Mouse (Mus musculus) urinary bladder, postnatal 10 days (tissue): ENCODE measurements around the gene Mblac2.

Experiments
- DNase-seq: peaks from one replicate; pipeline ENCODE4 v3.0.0; 2022; ENCODE audit warnings: low spot score

The Mblac2 gene

GRCm38 (mm10) chr13:81740898-81741297, 29.8 kb downstream of the Mblac2 start:
- DNase-seq, result no peak

GRCm38 (mm10) chr13:81743391-81744091, 32.4 kb downstream of the Mblac2 start:
- no peak for DNase-seq

- no peak for DNase-seq
Observed at GRCm38 (mm10) chr13:81744092-81744396, 32.9 kb downstream of the Mblac2 start.

- no peak for DNase-seq
Observed at GRCm38 (mm10) chr13:81754878-81755277, 43.7 kb downstream of the Mblac2 start.

GRCm38 (mm10) chr13:81755324-81755723, 44.2 kb downstream of the Mblac2 start:
- no peak for DNase-seq

GRCm38 (mm10) chr13:81757058-81757660, 46.0 kb downstream of the Mblac2 start:
- DNase-seq, result no peak

- no peak for DNase-seq
Observed at GRCm38 (mm10) chr13:81760379-81760778, 49.2 kb downstream of the Mblac2 start.

- DNase-seq, result no peak
Observed at GRCm38 (mm10) chr13:81761566-81762186, 50.5 kb downstream of the Mblac2 start.

- DNase-seq, result no peak
Observed at GRCm38 (mm10) chr13:81764173-81764572, 53.0 kb downstream of the Mblac2 start.

- DNase-seq, result no peak
Observed at GRCm38 (mm10) chr13:81767038-81767659, 56.0 kb downstream of the Mblac2 start.

GRCm38 (mm10) chr13:81776217-81776616, 65.1 kb downstream of the Mblac2 start:
- DNase-seq, result no peak

GRCm38 (mm10) chr13:81782475-81782874, 71.3 kb downstream of the Mblac2 start:
- DNase-seq, result no peak

GRCm38 (mm10) chr13:81782971-81783404, 71.8 kb downstream of the Mblac2 start, which contains the start of gene Cetn3:
Gene Cetn3 (plus strand): TSS chr13:81783077.
- DNase-seq, result peak; percentile 63

- DNase-seq, result peak; percentile 93
Observed at GRCm38 (mm10) chr13:81783405-81784342, 72.5 kb downstream of the Mblac2 start.

- no peak for DNase-seq
Observed at GRCm38 (mm10) chr13:81785766-81786480, 74.8 kb downstream of the Mblac2 start.

- DNase-seq, result no peak
Observed at GRCm38 (mm10) chr13:81790160-81790559, 79.0 kb downstream of the Mblac2 start.

GRCm38 (mm10) chr13:81791861-81792260, 80.7 kb downstream of the Mblac2 start:
- DNase-seq, result no peak

GRCm38 (mm10) chr13:81793850-81794249, 82.7 kb downstream of the Mblac2 start:
- no peak for DNase-seq

- no peak for DNase-seq
Observed at GRCm38 (mm10) chr13:81801121-81801520, 90.0 kb downstream of the Mblac2 start.
